Mouse (Mus musculus): ENCODE measurements around the gene Ube2n. TPM values are rescaled to one million over a fixed set of nuclear protein-coding genes. Genes with fewer than 3 reads are reported as not detected.

Gene Ube2n
- polyA plus RNA-seq, 1 experiment from 2014 or later: 444 TPM

- Histone ChIP-seq H3K9ac (ENCODE audit: low read length) (no peak overlapping the region), H3K27me3 (replicated peaks; ENCODE audit: control insufficient read depth, insufficient read depth, low read length) (no peaks in the 10 kb centered on the region), H3K36me3 (ENCODE audit: control insufficient read depth, insufficient read depth, low read length) (no peaks in the 10 kb centered on the region), H3K4me1 (ENCODE audit: control insufficient read depth, insufficient read depth, low read length) (peaks cover 2% of the 10 kb centered on the region), H3K27ac (ENCODE audit: low read depth, low read length) (no peak overlapping the region), H3K4me2 (ENCODE audit: low read length) (no peak overlapping the region), H3K4me3 (ENCODE audit: low read depth, low read length) (no peak overlapping the region), H3K9me3 (replicated peaks; ENCODE audit: control insufficient read depth, low read length) (no peaks in the 10 kb centered on the region)
- ATAC-seq (no peak), DNase-seq (ENCODE audit: low spot score) (no peak)
- WGBS: 54% methylated on average over 5 of the region's 5 CpGs
Measured at GRCm38 (mm10) chr10:95567550-95567949, 52.6 kb downstream of the Ube2n start.

DNA sequence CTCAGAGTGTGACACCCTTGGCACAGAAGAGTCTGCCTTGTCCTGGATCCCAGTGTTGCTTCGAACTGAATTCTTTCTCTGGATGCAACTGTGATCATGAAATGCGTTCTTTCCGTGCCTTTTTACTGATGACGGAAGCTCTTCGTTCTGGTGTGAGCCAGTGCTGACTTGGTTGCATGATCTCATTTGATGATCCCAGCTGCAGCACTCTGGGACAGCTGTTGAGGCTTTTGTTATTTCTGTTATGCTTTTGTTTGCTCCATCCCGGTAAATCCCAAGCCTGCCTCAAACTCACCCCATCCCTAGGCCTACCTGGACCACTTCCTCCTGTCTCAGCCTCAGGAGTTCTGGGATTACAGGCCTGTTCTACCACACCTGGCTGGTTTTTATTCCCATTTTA lies 53.1 kb downstream of the Ube2n start:
- ATAC-seq (no peak), DNase-seq (ENCODE audit: low spot score) (no peak)
- H3K36me3 ChIP-seq (ENCODE audit: control insufficient read depth, insufficient read depth, low read length): no peaks in the 10 kb centered on the region
- no peak overlapping the region for H3K27ac ChIP-seq (ENCODE audit: low read depth, low read length)
- H3K4me1 ChIP-seq (ENCODE audit: control insufficient read depth, insufficient read depth, low read length): no peaks in the 10 kb centered on the region; the same call in 1 of the 2 replicates
- no peaks in the 10 kb centered on the region for H3K9me3 ChIP-seq (replicated peaks; ENCODE audit: control insufficient read depth, low read length)
- no peak overlapping the region for H3K9ac ChIP-seq (ENCODE audit: low read length)
- H3K4me2 ChIP-seq (ENCODE audit: low read length): no peak overlapping the region
- 80% methylated on average over 6 of the region's 6 CpGs for WGBS
- no peak overlapping the region for H3K4me3 ChIP-seq (ENCODE audit: low read depth, low read length)
- no peaks in the 10 kb centered on the region for H3K27me3 ChIP-seq (replicated peaks; ENCODE audit: control insufficient read depth, insufficient read depth, low read length)

DNA sequence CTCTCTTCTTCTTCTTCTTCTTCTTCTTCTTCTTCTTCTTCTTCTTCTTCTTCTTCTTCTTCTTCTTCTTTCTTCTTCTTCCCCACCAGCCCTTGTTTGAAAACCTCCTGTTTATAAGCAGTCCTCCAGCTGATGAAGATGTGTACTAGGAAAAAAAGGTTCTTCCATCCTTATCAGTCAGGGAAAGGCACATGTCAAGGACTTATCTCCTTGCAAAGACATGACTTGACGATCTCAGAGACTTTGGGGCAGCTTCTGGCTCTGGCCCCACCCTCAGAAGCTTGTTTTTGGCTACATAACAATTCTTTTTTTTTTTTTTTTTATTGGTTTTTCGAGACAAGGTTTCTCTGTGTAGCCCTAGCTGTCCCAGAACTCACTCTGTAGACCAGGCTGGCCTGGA lies 54.5 kb downstream of the Ube2n start:
- Histone ChIP-seq H3K36me3 (ENCODE audit: control insufficient read depth, insufficient read depth, low read length) (no peaks in the 10 kb centered on the region), H3K4me3 (ENCODE audit: low read depth, low read length) (no peak overlapping the region), H3K4me2 (ENCODE audit: low read length) (no peak overlapping the region), H3K27me3 (replicated peaks; ENCODE audit: control insufficient read depth, insufficient read depth, low read length) (no peaks in the 10 kb centered on the region), H3K9ac (ENCODE audit: low read length) (no peak overlapping the region), H3K27ac (ENCODE audit: low read depth, low read length) (no peak overlapping the region), H3K4me1 (ENCODE audit: control insufficient read depth, insufficient read depth, low read length) (no peaks in the 10 kb centered on the region; the same call in 1 of the 2 replicates), H3K9me3 (replicated peaks; ENCODE audit: control insufficient read depth, low read length) (no peaks in the 10 kb centered on the region)
- DNase-seq (ENCODE audit: low spot score) (no peak), ATAC-seq (no peak)
- 78% methylated on average over 2 of the region's 2 CpGs for WGBS

GRCm38 (mm10) chr10:95574994-95575393 lies 60.0 kb downstream of the Ube2n start:
- H3K9me3 ChIP-seq (replicated peaks; ENCODE audit: control insufficient read depth, low read length): no peaks in the 10 kb centered on the region
- H3K4me3 ChIP-seq (ENCODE audit: low read depth, low read length): no peak overlapping the region
- H3K36me3 ChIP-seq (ENCODE audit: control insufficient read depth, insufficient read depth, low read length): no peaks in the 10 kb centered on the region
- H3K4me2 ChIP-seq (ENCODE audit: low read length): no peak overlapping the region
- H3K4me1 ChIP-seq (ENCODE audit: control insufficient read depth, insufficient read depth, low read length): 0 out of 2 replicates have a peak, but pooled peaks cover 8% of the 10 kb centered on the region
- H3K9ac ChIP-seq (ENCODE audit: low read length): no peak overlapping the region
- WGBS: 85% methylated on average over 4 of the region's 4 CpGs
- no peak for ATAC-seq
- no peaks in the 10 kb centered on the region for H3K27me3 ChIP-seq (replicated peaks; ENCODE audit: control insufficient read depth, insufficient read depth, low read length)
- DNase-seq (ENCODE audit: low spot score): no peak
- no peak overlapping the region for H3K27ac ChIP-seq (ENCODE audit: low read depth, low read length)

DNA sequence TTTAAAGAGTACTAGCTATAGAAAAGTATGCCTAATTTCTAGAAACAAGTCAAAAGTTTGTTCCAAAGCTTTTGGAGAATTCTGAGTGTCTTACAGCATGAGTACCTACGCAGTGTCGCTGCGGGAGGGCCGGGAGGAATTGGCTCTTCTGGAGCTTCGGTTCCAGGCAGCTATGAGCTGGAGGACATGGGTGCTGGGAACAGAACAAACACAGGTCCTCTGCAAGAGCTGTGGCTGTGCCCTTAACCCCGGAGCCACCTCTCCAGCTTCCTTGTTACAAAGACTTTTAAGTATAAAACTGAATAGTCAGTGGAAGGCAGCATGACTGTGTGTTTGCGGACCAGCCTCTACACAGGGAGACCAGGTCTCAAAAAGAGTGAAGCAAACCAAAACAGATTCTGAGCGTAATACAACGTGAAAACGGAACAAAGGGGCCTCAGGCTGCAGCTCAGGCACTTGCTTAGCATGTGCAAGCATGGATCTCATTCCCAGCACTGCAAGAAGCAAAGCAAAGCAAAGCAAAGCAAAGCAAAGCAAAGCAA lies 61.0 kb downstream of the Ube2n start:
- 77% methylated on average over 10 of the region's 10 CpGs for WGBS
- Histone ChIP-seq H3K9me3 (replicated peaks; ENCODE audit: control insufficient read depth, low read length) (no peaks in the 10 kb centered on the region), H3K27ac (ENCODE audit: low read depth, low read length) (no peak overlapping the region), H3K9ac (ENCODE audit: low read length) (no peak overlapping the region), H3K36me3 (ENCODE audit: control insufficient read depth, insufficient read depth, low read length) (no peaks in the 10 kb centered on the region), H3K4me1 (ENCODE audit: control insufficient read depth, insufficient read depth, low read length) (0 out of 2 replicates have a peak, but pooled peaks cover 8% of the 10 kb centered on the region), H3K4me3 (ENCODE audit: low read depth, low read length) (no peak overlapping the region), H3K27me3 (replicated peaks; ENCODE audit: control insufficient read depth, insufficient read depth, low read length) (no peaks in the 10 kb centered on the region), H3K4me2 (ENCODE audit: low read length) (no peak overlapping the region)
- DNase-seq (ENCODE audit: low spot score) (no peak), ATAC-seq (no peak)

- Histone ChIP-seq H3K27ac (ENCODE audit: low read depth, low read length) (no peak overlapping the region), H3K9me3 (replicated peaks; ENCODE audit: control insufficient read depth, low read length) (no peaks in the 10 kb centered on the region), H3K9ac (ENCODE audit: low read length) (no peak overlapping the region), H3K4me1 (ENCODE audit: control insufficient read depth, insufficient read depth, low read length) (0 out of 2 replicates have a peak, but pooled peaks cover 8% of the 10 kb centered on the region), H3K36me3 (ENCODE audit: control insufficient read depth, insufficient read depth, low read length) (no peaks in the 10 kb centered on the region), H3K27me3 (replicated peaks; ENCODE audit: control insufficient read depth, insufficient read depth, low read length) (no peaks in the 10 kb centered on the region), H3K4me2 (ENCODE audit: low read length) (no peak overlapping the region), H3K4me3 (ENCODE audit: low read depth, low read length) (no peak overlapping the region)
- DNase-seq (ENCODE audit: low spot score) (peak; percentile 37), ATAC-seq (0 out of 2 replicates have a peak, but pooled peaks have one; percentile 44)
- 39% methylated on average over 14 of the region's 14 CpGs for WGBS
Measured at GRCm38 (mm10) chr10:95576876-95577566, 62.1 kb downstream of the Ube2n start.

DNA sequence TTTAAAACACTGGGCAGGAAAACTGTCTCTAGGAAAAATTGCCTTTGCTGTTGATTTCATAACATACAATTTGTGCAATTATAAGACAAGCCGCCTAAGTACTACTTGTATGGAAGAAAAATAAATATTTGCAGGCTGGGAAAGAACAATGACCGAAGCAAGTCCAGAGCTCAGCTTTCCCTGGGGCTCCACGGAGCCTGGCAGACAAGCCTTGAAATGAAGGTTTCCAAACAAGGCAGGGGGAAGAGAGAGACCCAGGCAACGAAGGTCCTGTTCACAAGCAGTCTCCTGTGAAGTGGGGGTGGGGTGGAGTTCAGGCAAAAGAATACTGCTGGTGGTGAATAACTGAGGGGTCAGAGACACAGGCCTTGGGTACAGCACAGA lies 62.6 kb downstream of the Ube2n start:
- Histone ChIP-seq H3K4me2 (ENCODE audit: low read length) (no peak overlapping the region), H3K27me3 (replicated peaks; ENCODE audit: control insufficient read depth, insufficient read depth, low read length) (no peaks in the 10 kb centered on the region), H3K9ac (ENCODE audit: low read length) (no peak overlapping the region), H3K4me1 (ENCODE audit: control insufficient read depth, insufficient read depth, low read length) (0 out of 2 replicates have a peak, but pooled peaks cover 8% of the 10 kb centered on the region), H3K4me3 (ENCODE audit: low read depth, low read length) (no peak overlapping the region), H3K27ac (ENCODE audit: low read depth, low read length) (no peak overlapping the region), H3K9me3 (replicated peaks; ENCODE audit: control insufficient read depth, low read length) (no peaks in the 10 kb centered on the region), H3K36me3 (ENCODE audit: control insufficient read depth, insufficient read depth, low read length) (no peaks in the 10 kb centered on the region)
- ATAC-seq (no peak), DNase-seq (ENCODE audit: low spot score) (no peak)
- 36% methylated on average over 4 of the region's 4 CpGs for WGBS

- WGBS: 94% methylated on average over 6 of the region's 6 CpGs
Measured at GRCm38 (mm10) chr10:95585554-95585953, 70.6 kb downstream of the Ube2n start.

DNA sequence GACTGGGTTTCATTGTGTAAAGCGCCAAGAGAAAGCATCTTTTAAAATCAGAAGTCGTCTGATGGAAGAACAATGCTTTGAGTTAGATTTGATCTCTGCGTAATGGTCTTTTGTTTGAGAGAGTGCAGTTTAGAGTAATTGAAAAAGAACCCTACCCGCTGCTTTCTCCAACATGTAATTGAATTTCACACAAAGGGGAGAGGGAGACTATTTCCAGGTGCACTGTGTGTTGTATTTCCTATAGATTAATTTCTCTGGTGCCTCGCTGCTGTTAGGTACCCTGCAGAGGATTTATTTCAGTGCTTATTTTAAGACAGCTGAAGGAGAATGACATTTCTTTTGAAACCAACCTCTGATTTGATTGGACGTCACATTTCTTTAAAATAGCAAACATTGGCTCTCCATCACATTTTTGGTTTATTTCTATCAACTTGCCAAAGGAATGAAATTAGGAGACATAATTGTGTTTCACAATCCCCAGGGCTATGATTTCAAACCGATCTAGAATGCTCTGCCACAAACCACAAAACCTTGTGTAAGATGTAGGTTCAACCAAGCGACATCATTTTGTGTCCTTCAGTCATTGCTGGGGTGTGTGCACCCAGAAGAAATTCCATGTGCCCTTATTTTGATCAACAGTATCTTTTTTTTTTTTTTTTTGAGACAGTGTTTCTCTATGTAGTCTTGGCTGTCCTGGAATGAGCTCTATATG lies 72.7 kb downstream of the Ube2n start:
- H3K27me3 ChIP-seq (replicated peaks; ENCODE audit: control insufficient read depth, insufficient read depth, low read length): no peaks in the 10 kb centered on the region
- ATAC-seq (no peak), DNase-seq (ENCODE audit: low spot score) (no peak)
- WGBS: 33% methylated on average over 8 of the region's 8 CpGs
- H3K4me3 ChIP-seq (ENCODE audit: low read depth, low read length): no peak overlapping the region
- no peaks in the 10 kb centered on the region for H3K4me1 ChIP-seq (ENCODE audit: control insufficient read depth, insufficient read depth, low read length)
- H3K9me3 ChIP-seq (replicated peaks; ENCODE audit: control insufficient read depth, low read length): no peaks in the 10 kb centered on the region
- no peak overlapping the region for H3K4me2 ChIP-seq (ENCODE audit: low read length)
- no peak overlapping the region for H3K9ac ChIP-seq (ENCODE audit: low read length)
- no peak overlapping the region for H3K27ac ChIP-seq (ENCODE audit: low read depth, low read length)
- no peaks in the 10 kb centered on the region for H3K36me3 ChIP-seq (ENCODE audit: control insufficient read depth, insufficient read depth, low read length)

More at GRCm38 (mm10) chr10:95585554-95585953, 70.6 kb downstream of the Ube2n start:
- no peak for ATAC-seq
- Histone ChIP-seq H3K4me3 (ENCODE audit: low read depth, low read length) (no peak overlapping the region), H3K36me3 (ENCODE audit: control insufficient read depth, insufficient read depth, low read length) (no peaks in the 10 kb centered on the region), H3K4me2 (ENCODE audit: low read length) (no peak overlapping the region), H3K4me1 (ENCODE audit: control insufficient read depth, insufficient read depth, low read length) (no peaks in the 10 kb centered on the region), H3K9me3 (replicated peaks; ENCODE audit: control insufficient read depth, low read length) (no peaks in the 10 kb centered on the region), H3K9ac (ENCODE audit: low read length) (no peak overlapping the region), H3K27ac (ENCODE audit: low read depth, low read length) (no peak overlapping the region), H3K27me3 (replicated peaks; ENCODE audit: control insufficient read depth, insufficient read depth, low read length) (no peaks in the 10 kb centered on the region)
- no peak for DNase-seq (ENCODE audit: low spot score)

Data from forebrain, embryonic 14.5 days (tissue).